Mouse (Mus musculus) lung, postnatal 0 days (tissue): ENCODE data around the gene Acnat1.

ENCODE experiments used
- CTCF ChIP-seq: IDR thresholded peaks from 2 replicates; pipeline ENCODE4 v1.5.1; 2016; ENCODE audit warnings: antibody characterized with exemption, mild to moderate bottlenecking
- EP300 ChIP-seq: IDR thresholded peaks from 2 replicates; pipeline ENCODE4 v1.6.1; 2016; ENCODE audit warnings: antibody characterized with exemption, mild to moderate bottlenecking, control low read depth

GRCm38 (mm10) chr4:49474583-49474982, 871 bp upstream of the Acnat1 start:
- TF ChIP-seq EP300 = no peak
- no peak for TF ChIP-seq CTCF
